Mouse (Mus musculus) heart, postnatal 0 days (tissue): Measurements from ENCODE around the gene Mog. TPM values are rescaled to one million over a fixed set of nuclear protein-coding genes. Genes with fewer than 3 reads are reported as not detected.

Experiments
- ATAC-seq: fragments of 200-750 bp; cut with Nextera tagmentation; 2 replicates; pipeline ENCODE4 v1.8.0; 2017; ENCODE audit warnings: low read depth, moderate number of reproducible peaks, moderate library complexity; ENCODE audit not compliant: insufficient read depth
- DNase-seq: peaks from one replicate; pipeline ENCODE4 v3.0.0-alpha.2; 2016; ENCODE audit warnings: low spot score
- H3K27ac ChIP-seq: fragments of 300-500 bp; sonication (generic); 2 replicates; pipeline ENCODE4 v1.5.1; 2014; ENCODE audit warnings: low read depth, mild to moderate bottlenecking
- H3K27me3 ChIP-seq: fragments of 300-500 bp; sonication (generic); 2 replicates; pipeline ENCODE4 v1.6.1; 2014; ENCODE audit warnings: low read length, mixed read lengths; ENCODE audit not compliant: control insufficient read depth, insufficient read depth
- H3K36me3 ChIP-seq: fragments of 300-500 bp; sonication (generic); replicated peaks from 2 replicates; pipeline ENCODE4 v1.6.1; 2014; ENCODE audit warnings: low read length, mixed read lengths; ENCODE audit not compliant: control insufficient read depth, insufficient read depth
- H3K4me1 ChIP-seq: fragments of 300-500 bp; sonication (generic); 2 replicates; pipeline ENCODE4 v1.6.1; 2014; ENCODE audit warnings: antibody characterized with exemption; ENCODE audit not compliant: control insufficient read depth, insufficient read depth
- H3K4me2 ChIP-seq: fragments of 300-500 bp; sonication (generic); 2 replicates; pipeline ENCODE4 v1.6.1; 2014; ENCODE audit warnings: low read depth, mild to moderate bottlenecking, low read length, moderate library complexity
- H3K4me3 ChIP-seq: fragments of 300-500 bp; sonication (generic); 2 replicates; pipeline ENCODE4 v1.5.1; 2014; ENCODE audit warnings: low read depth, low read length
- H3K9ac ChIP-seq: fragments of 300-500 bp; sonication (generic); replicated peaks from 2 replicates; pipeline ENCODE4 v1.6.1; 2014; ENCODE audit warnings: low read depth, low read length, mixed read lengths
- H3K9me3 ChIP-seq: fragments of 300-500 bp; sonication (generic); replicated peaks from 2 replicates; pipeline ENCODE4 v1.6.1; 2016; ENCODE audit warnings: low read length; ENCODE audit not compliant: control insufficient read depth
- CTCF ChIP-seq: IDR thresholded peaks from 2 replicates; pipeline ENCODE4 v1.5.1; 2016; ENCODE audit warnings: antibody characterized with exemption, control low read depth, low read depth
- EP300 ChIP-seq: IDR thresholded peaks from 2 replicates; pipeline ENCODE4 v1.6.1; 2016; ENCODE audit warnings: antibody characterized with exemption, low read depth
- whole genome bisulfite sequencing: fragments of 180-500 bp; shearing (Covaris S2); extraction: QIAGEN DNeasy Blood & Tissue Kit; methylation state at CpG from one replicate; pipeline ENCODE4 v1.1.7; 2014; 5-methylcytosine and 5-hydroxymethylcytosine counted together
- polyA plus RNA-seq: library from polyadenylated mRNA; unstranded; fragments of >200 nt; fragmentation: Nextera tagmentation; extraction: Ambion mirVana; gene quantifications from 2 replicates; pipeline ENCODE4 v1.2.1, GENCODE M21; 2015
- total RNA-seq: library from RNA; depleted of rRNA; stranded (reverse); fragments of >200 nt; gene quantifications from 2 replicates; pipeline ENCODE4 v1.2.3, GENCODE M21; 2014; ENCODE audit warnings: low replicate concordance

The Mog gene
- total and polyA plus RNA-seq, 2 experiments from 2014 or later: not detected

DNA sequence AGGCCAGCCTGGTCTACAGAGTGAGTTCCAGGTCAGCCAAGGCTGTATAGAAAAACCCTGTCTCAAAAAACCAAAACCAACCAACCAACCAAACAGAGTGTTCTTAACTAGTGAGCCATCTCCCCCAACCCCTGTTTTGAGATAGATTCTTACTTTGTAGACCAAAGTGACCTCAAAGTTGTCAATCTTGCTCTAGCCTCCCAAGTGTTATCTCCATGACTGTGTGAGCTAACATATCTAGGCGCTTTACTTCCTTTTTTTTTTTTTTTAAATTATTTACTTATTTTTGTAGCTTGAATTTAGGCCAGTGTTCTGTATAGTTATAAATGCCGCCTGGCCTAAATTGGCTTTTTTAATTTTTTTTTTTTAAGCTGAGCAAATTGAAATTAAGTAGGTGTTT is 42.8 kb upstream of the Mog start:
- H3K4me3 ChIP-seq: no peak overlapping the region
- no peaks in the 10 kb centered on the region for H3K4me1 ChIP-seq
- no peaks in the 10 kb centered on the region for H3K9me3 ChIP-seq
- 91% methylated on average over 2 of the region's 2 CpGs for WGBS
- DNase-seq (no peak), ATAC-seq (no peak)
- H3K36me3 ChIP-seq: peaks cover 68% of the 10 kb centered on the region
- no peak overlapping the region for H3K4me2 ChIP-seq
- no peak overlapping the region for H3K9ac ChIP-seq
- TF ChIP-seq EP300 (no peak), CTCF (no peak)
- no peak overlapping the region for H3K27ac ChIP-seq
- no peaks in the 10 kb centered on the region for H3K27me3 ChIP-seq

DNA sequence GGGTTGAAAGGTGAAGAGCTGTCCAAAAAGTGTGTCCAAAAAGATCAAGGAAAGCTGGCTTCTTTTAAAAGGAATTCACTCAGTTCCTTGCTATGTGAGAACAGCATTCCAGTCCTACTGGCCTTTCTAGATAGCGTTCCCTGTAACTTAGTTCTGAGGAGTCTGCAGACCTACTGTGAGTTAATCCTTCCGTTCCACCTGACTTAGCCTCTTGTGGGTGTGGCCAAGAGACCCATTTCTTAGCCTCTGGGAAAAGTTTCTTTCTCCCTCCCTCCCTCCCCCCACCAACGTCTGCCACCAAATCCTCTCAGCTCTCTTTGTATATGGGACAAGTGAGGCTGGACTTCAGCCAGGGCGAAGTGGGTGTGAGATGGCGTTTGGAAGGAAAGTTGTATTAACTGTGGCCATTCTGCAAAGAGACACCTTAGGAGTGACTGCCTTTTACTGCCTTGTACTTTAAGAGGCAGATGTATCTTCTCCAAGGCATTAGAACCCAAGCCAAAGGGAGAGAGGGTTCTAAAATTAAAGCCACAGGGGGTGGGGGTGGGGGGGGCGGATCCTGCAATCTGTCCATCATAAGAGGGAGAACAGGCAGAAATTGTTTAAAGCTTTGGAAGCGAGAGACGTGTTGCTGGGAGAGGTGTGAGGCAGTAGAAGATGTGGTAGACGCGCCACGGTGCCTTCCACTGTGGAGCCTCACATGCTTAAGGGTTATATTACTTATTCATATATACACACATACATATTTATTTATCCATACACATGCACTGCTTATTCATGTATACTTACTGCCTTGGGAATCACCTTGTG is 40.7 kb upstream of the Mog start:
- H3K36me3 ChIP-seq: peaks cover 56% of the 10 kb centered on the region
- H3K4me3 ChIP-seq: no peak overlapping the region
- WGBS: 74% methylated on average over 11 of the region's 11 CpGs
- no peaks in the 10 kb centered on the region for H3K27me3 ChIP-seq
- no peaks in the 10 kb centered on the region for H3K4me1 ChIP-seq
- H3K4me2 ChIP-seq: no peak overlapping the region
- no peak overlapping the region for H3K27ac ChIP-seq
- TF ChIP-seq EP300 (no peak), CTCF (no peak)
- no peak overlapping the region for H3K9ac ChIP-seq
- no peak for DNase-seq
- no peak for ATAC-seq
- H3K9me3 ChIP-seq: no peaks in the 10 kb centered on the region

DNA sequence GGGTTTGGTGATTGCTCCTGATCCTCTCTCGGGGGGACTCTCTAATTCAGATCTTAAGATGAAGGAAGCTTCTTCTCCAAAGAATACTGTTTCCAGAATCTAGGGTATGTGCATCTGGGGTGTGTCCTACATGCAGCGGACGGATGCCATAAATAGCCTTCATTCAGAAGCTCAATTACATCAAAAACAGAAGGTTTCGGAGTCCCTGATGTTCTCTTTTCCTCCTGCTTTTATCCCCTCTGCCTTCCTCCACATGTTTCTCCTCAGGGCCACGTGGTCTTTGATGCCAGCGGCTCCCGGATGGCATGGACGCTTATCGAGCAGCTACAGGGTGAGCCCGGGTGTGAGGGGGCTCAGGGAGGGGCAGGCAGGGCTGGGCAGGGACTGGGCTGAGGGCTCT is 39.9 kb upstream of the Mog start:
- no peaks in the 10 kb centered on the region for H3K4me1 ChIP-seq
- H3K27ac ChIP-seq: no peak overlapping the region
- no peak overlapping the region for H3K9ac ChIP-seq
- DNase-seq: no peak
- H3K4me3 ChIP-seq: no peak overlapping the region
- 64% methylated on average over 10 of the region's 10 CpGs for WGBS
- no peaks in the 10 kb centered on the region for H3K27me3 ChIP-seq
- peaks cover 54% of the 10 kb centered on the region for H3K36me3 ChIP-seq
- H3K9me3 ChIP-seq: no peaks in the 10 kb centered on the region
- H3K4me2 ChIP-seq: no peak overlapping the region
- no peak for TF ChIP-seq CTCF
- TF ChIP-seq EP300: no peak
- no peak for ATAC-seq

DNA sequence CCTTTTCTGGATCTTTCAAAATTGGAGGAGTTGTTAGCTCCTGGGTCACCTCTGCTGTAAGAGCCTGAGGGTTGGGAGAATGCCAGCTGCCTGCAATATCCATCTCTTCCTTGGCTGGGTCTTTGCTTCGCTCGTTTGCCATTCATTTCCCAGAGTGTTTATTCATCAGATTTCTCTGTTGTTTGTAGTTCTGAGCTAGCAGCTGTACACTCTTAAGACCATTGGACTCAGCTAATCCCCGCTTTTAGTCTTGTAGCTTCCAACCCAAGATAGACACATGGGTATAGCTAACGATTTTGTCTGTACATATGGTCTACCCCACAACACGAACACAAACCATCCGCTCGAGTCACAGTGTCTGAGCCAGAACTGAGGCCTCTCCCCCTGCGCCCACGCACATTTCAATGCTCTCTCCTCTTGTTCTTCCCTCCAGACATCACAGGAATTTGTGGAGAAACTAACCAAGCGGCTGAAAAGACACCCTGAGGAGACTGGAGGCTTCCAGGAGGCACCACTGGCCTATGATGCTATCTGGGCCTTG is 39.0 kb upstream of the Mog start:
- WGBS: 88% methylated on average over 10 of the region's 10 CpGs

DNA sequence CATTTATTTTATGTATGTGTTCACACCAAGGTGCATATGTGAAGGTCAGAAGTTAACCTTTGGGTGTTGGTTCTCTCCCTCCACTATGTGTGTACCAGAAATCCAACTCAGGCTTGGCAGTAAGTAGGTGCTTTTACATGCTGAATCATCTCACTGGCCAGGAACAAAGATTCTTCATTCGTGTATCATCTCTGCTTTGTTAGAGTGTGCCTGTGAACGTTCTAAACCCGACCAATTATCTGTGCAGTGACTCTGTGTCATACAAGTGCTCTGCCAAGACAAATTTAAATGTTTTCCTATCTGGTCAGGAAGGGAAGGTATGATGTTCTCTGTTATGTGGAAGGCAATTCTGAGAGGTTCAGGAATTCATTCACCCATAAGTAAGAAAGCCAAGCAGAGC is 38.2 kb upstream of the Mog start:
- DNase-seq: no peak
- no peak for ATAC-seq
- TF ChIP-seq EP300: no peak
- TF ChIP-seq CTCF: no peak
- Histone ChIP-seq H3K36me3 (peaks cover 43% of the 10 kb centered on the region), H3K27me3 (no peaks in the 10 kb centered on the region), H3K4me3 (no peak overlapping the region), H3K27ac (no peak overlapping the region), H3K4me1 (no peaks in the 10 kb centered on the region), H3K4me2 (no peak overlapping the region), H3K9ac (no peak overlapping the region), H3K9me3 (no peaks in the 10 kb centered on the region)
- WGBS: 70% methylated on average over 3 of the region's 3 CpGs

More for the DNA sequence above, 39.0 kb upstream of the Mog start:
- Histone ChIP-seq H3K36me3 (peaks cover 45% of the 10 kb centered on the region), H3K9ac (no peak overlapping the region), H3K9me3 (no peaks in the 10 kb centered on the region), H3K4me3 (no peak overlapping the region), H3K27ac (no peak overlapping the region), H3K27me3 (no peaks in the 10 kb centered on the region), H3K4me2 (no peak overlapping the region), H3K4me1 (no peaks in the 10 kb centered on the region)
- TF ChIP-seq EP300 (no peak), CTCF (no peak)
- ATAC-seq (no peak), DNase-seq (no peak)

DNA sequence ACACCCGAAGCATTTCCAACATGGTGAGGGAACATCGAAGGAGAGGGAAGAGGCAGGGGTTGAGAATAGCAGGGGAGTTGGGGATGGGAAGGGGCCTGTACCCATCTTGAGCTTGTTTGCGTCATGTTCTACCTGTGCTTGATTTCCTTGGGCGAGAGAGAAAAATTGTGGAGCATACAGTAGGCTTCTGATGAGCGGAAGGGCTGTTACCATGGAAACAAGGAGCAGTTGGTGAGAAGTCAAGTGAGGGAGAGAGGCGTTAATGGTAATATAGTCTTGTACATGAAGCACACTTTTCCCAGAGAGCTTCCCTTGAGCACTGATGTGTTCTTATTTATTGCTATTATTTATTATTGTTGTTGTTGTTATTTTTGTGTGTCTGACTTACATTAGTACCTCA is 33.8 kb upstream of the Mog start:
- no peak overlapping the region for H3K4me3 ChIP-seq
- no peaks in the 10 kb centered on the region for H3K4me1 ChIP-seq
- H3K27ac ChIP-seq: no peak overlapping the region
- H3K27me3 ChIP-seq: no peaks in the 10 kb centered on the region
- ATAC-seq (no peak), DNase-seq (no peak)
- TF ChIP-seq EP300 (no peak), CTCF (no peak)
- no peaks in the 10 kb centered on the region for H3K9me3 ChIP-seq
- H3K9ac ChIP-seq: no peak overlapping the region
- peaks cover 24% of the 10 kb centered on the region for H3K36me3 ChIP-seq
- WGBS: 89% methylated on average over 6 of the region's 6 CpGs
- H3K4me2 ChIP-seq: no peak overlapping the region
